Mouse (Mus musculus): ENCODE measurements around the gene Tm9sf1. TPM values are rescaled to one million over a fixed set of nuclear protein-coding genes. Genes with fewer than 3 reads are reported as not detected.

The Tm9sf1 gene
- total and polyA plus RNA-seq, 2 experiments from 2014 or later, result 62.8 to 67.4 TPM

DNA sequence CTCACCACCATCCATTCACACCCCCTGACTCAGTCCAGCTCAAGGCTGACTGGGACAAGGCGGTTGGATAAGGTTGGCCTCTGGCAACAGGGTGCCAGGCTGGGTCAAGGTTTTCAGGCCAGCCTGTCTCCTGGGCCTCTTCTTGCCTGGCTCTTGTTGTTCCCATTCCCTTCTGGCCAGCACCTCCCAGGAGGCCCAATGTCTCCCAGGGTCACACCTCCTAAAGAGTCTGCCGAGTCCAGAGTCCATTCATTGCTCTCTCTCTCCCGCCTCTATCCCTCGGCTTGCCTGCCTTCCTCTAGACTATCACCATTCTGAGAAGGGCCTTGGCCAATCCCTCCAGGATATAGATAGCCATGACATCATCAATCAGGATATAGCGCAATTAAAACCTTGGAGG, 14.4 kb upstream of the Tm9sf1 start:
- Histone ChIP-seq H3K4me2 (ENCODE audit: low read depth, low read length) (no peak overlapping the region), H3K9ac (replicated peaks; ENCODE audit: low read depth, low read length) (no peak overlapping the region), H3K27me3 (ENCODE audit: control insufficient read depth, insufficient read depth, low read length) (no peaks in the 10 kb centered on the region), H3K4me3 (ENCODE audit: low read depth, low read length) (no peak overlapping the region), H3K9me3 (replicated peaks; ENCODE audit: control insufficient read depth, low read length) (no peaks in the 10 kb centered on the region), H3K36me3 (replicated peaks; ENCODE audit: control insufficient read depth, insufficient read depth, low read length) (peaks cover 20% of the 10 kb centered on the region), H3K4me1 (ENCODE audit: control insufficient read depth, insufficient read depth) (peaks cover 24% of the 10 kb centered on the region), H3K27ac (ENCODE audit: low read depth) (peak overlapping the region; percentile 94)
- TF ChIP-seq EP300 (IDR thresholded peaks at IDR 0.05; ENCODE audit: low read depth), result no peak
- TF ChIP-seq CTCF (IDR thresholded peaks at IDR 0.05; ENCODE audit: low read depth), result no peak
- WGBS, result 53% methylated on average over 5 of the region's 5 CpGs
- ATAC-seq (ENCODE audit: insufficient read depth, low read depth), result no peak
- no peak for DNase-seq (ENCODE audit: low spot score)

DNA sequence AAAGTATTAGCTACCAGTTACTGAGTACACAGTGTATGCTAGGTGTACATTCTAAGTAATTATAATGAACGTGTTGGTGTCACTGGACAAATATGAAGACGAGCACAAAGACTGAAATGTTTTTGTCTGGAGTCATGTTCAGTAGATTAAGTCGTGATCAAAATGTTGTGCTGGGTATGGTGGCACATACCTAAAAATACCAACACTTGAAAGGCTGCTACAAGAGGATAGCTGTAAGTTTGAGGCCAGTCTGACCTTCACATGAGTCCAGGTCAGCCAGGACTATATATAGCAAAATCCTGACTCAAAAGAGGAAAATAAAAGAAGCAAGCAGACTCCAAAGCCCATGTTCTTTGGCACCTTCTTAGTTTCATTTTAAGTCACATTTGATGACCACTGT, 13.3 kb upstream of the Tm9sf1 start:
- Histone ChIP-seq H3K27ac (ENCODE audit: low read depth) (peak overlapping the region; percentile 94), H3K4me1 (ENCODE audit: control insufficient read depth, insufficient read depth) (peaks cover 24% of the 10 kb centered on the region), H3K27me3 (ENCODE audit: control insufficient read depth, insufficient read depth, low read length) (no peaks in the 10 kb centered on the region), H3K4me2 (ENCODE audit: low read depth, low read length) (peak overlapping the region; percentile 16; the same call in 1 of the 2 replicates), H3K36me3 (replicated peaks; ENCODE audit: control insufficient read depth, insufficient read depth, low read length) (peaks cover 15% of the 10 kb centered on the region), H3K9me3 (replicated peaks; ENCODE audit: control insufficient read depth, low read length) (no peaks in the 10 kb centered on the region), H3K4me3 (ENCODE audit: low read depth, low read length) (no peak overlapping the region), H3K9ac (replicated peaks; ENCODE audit: low read depth, low read length) (no peak overlapping the region)
- ATAC-seq (ENCODE audit: insufficient read depth, low read depth), result peak; percentile 78
- TF ChIP-seq EP300 (IDR thresholded peaks at IDR 0.05; ENCODE audit: low read depth) (no peak), CTCF (IDR thresholded peaks at IDR 0.05; ENCODE audit: low read depth) (no peak)
- DNase-seq (ENCODE audit: low spot score), result peak; percentile 78
- WGBS, result 38% methylated on average over 3 of the region's 3 CpGs

DNA sequence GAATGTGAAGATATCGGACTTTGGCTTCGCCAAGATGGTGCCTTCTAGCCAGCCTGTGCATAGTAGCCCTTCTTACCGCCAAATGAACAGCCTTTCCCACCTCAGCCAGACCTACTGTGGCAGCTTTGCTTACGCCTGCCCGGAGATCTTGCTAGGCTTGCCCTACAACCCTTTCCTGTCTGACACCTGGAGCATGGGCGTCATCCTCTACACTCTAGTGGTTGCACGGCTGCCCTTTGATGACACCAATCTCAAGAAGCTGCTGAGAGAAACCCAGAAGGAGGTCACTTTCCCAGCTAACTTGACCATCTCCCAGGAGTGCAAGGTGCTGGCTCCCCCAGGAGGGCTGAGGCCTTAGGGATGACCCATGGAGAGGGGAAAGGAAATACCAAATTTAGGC, 7.9 kb upstream of the Tm9sf1 start:
- ATAC-seq (ENCODE audit: insufficient read depth, low read depth) (no peak), DNase-seq (ENCODE audit: low spot score) (no peak)
- Histone ChIP-seq H3K36me3 (replicated peaks; ENCODE audit: control insufficient read depth, insufficient read depth, low read length) (peaks cover 3% of the 10 kb centered on the region; the same call in 1 of the 2 replicates), H3K27me3 (ENCODE audit: control insufficient read depth, insufficient read depth, low read length) (no peaks in the 10 kb centered on the region), H3K4me2 (ENCODE audit: low read depth, low read length) (no peak overlapping the region), H3K9me3 (replicated peaks; ENCODE audit: control insufficient read depth, low read length) (no peaks in the 10 kb centered on the region), H3K4me3 (ENCODE audit: low read depth, low read length) (no peak overlapping the region), H3K27ac (ENCODE audit: low read depth) (no peak overlapping the region), H3K4me1 (ENCODE audit: control insufficient read depth, insufficient read depth) (no peaks in the 10 kb centered on the region), H3K9ac (replicated peaks; ENCODE audit: low read depth, low read length) (no peak overlapping the region)
- TF ChIP-seq EP300 (IDR thresholded peaks at IDR 0.05; ENCODE audit: low read depth) (no peak), CTCF (IDR thresholded peaks at IDR 0.05; ENCODE audit: low read depth) (no peak)
- 74% methylated on average over 7 of the region's 7 CpGs for WGBS

DNA sequence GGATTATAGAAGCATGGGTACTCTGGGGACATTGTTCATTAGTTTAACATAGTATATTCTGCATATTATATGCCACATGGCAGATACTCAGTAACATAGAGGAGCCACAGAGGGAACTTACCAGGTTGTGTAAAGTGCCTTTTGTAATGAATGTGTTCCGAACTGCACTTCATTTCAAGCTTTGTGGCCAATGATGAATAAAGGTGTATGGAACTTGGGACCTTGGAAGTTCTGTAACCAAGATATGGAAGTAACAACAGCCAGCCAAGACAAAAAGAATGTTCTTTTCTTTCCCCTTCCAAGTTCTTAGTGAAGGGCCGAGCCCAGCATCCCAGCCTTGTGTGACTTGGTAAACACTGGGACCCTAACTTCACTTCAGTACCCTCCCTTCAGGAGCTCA, 6.3 kb upstream of the Tm9sf1 start, which contains the start of gene Tssk4:
TSS of gene Tssk4 (plus strand) at position 301 of the 400 bp plus-strand sequence.
- DNase-seq (ENCODE audit: low spot score) (no peak), ATAC-seq (ENCODE audit: insufficient read depth, low read depth) (no peak)
- no peak within 1 kb of the TSS for H3K4me2 ChIP-seq (ENCODE audit: low read depth, low read length)
- no peak within 1 kb of the TSS for H3K4me3 ChIP-seq (ENCODE audit: low read depth, low read length)
- H3K9ac ChIP-seq (replicated peaks; ENCODE audit: low read depth, low read length), result no peak within 1 kb of the TSS
- no peaks in the 10 kb centered on the region for H3K4me1 ChIP-seq (ENCODE audit: control insufficient read depth, insufficient read depth)
- peaks cover 10% of the 10 kb centered on the region; the same call in 1 of the 2 replicates for H3K36me3 ChIP-seq (replicated peaks; ENCODE audit: control insufficient read depth, insufficient read depth, low read length)
- no peak within 1 kb of the TSS for H3K27ac ChIP-seq (ENCODE audit: low read depth)
- H3K27me3 ChIP-seq (ENCODE audit: control insufficient read depth, insufficient read depth, low read length), result no peaks in the 10 kb centered on the region
- WGBS, result 87% methylated on average over 2 of the region's 2 CpGs
- no peaks in the 10 kb centered on the region for H3K9me3 ChIP-seq (replicated peaks; ENCODE audit: control insufficient read depth, low read length)
- no peak for TF ChIP-seq EP300 (IDR thresholded peaks at IDR 0.05; ENCODE audit: low read depth)
- TF ChIP-seq CTCF (IDR thresholded peaks at IDR 0.05; ENCODE audit: low read depth), result no peak

GRCm38 (mm10) chr14:55644261-55644888, 769 bp upstream of the Tm9sf1 start:
- Histone ChIP-seq H3K4me3 (ENCODE audit: low read depth, low read length) (peak overlapping the region; percentile 98), H3K4me2 (ENCODE audit: low read depth, low read length) (peak overlapping the region; percentile 96), H3K27ac (ENCODE audit: low read depth) (peak overlapping the region; percentile 98), H3K9me3 (replicated peaks; ENCODE audit: control insufficient read depth, low read length) (no peaks in the 10 kb centered on the region), H3K27me3 (ENCODE audit: control insufficient read depth, insufficient read depth, low read length) (no peaks in the 10 kb centered on the region), H3K36me3 (replicated peaks; ENCODE audit: control insufficient read depth, insufficient read depth, low read length) (peaks cover 32% of the 10 kb centered on the region), H3K9ac (replicated peaks; ENCODE audit: low read depth, low read length) (peak overlapping the region; percentile 86), H3K4me1 (ENCODE audit: control insufficient read depth, insufficient read depth) (peaks cover 17% of the 10 kb centered on the region)
- TF ChIP-seq EP300 (IDR thresholded peaks at IDR 0.05; ENCODE audit: low read depth) (no peak), CTCF (IDR thresholded peaks at IDR 0.05; ENCODE audit: low read depth) (no peak)
- DNase-seq (ENCODE audit: low spot score) (peak; percentile 26), ATAC-seq (ENCODE audit: insufficient read depth, low read depth) (no peak)
- 15% methylated on average over 17 of the region's 17 CpGs for WGBS

- Histone ChIP-seq H3K9ac (replicated peaks; ENCODE audit: low read depth, low read length) (peak overlapping the region; percentile 86), H3K9me3 (replicated peaks; ENCODE audit: control insufficient read depth, low read length) (no peaks in the 10 kb centered on the region), H3K4me2 (ENCODE audit: low read depth, low read length) (peak overlapping the region; percentile 96), H3K27ac (ENCODE audit: low read depth) (peak overlapping the region; percentile 98), H3K4me3 (ENCODE audit: low read depth, low read length) (peak overlapping the region; percentile 98), H3K27me3 (ENCODE audit: control insufficient read depth, insufficient read depth, low read length) (no peaks in the 10 kb centered on the region), H3K36me3 (replicated peaks; ENCODE audit: control insufficient read depth, insufficient read depth, low read length) (peaks cover 49% of the 10 kb centered on the region), H3K4me1 (ENCODE audit: control insufficient read depth, insufficient read depth) (peaks cover 17% of the 10 kb centered on the region)
- ATAC-seq (ENCODE audit: insufficient read depth, low read depth), result no peak
- no peak for DNase-seq (ENCODE audit: low spot score)
- WGBS, result 15% methylated on average over 8 of the region's 8 CpGs
- TF ChIP-seq EP300 (IDR thresholded peaks at IDR 0.05; ENCODE audit: low read depth), result no peak
- no peak for TF ChIP-seq CTCF (IDR thresholded peaks at IDR 0.05; ENCODE audit: low read depth)
Measured at GRCm38 (mm10) chr14:55642679-55643059, 937 bp downstream of the Tm9sf1 start.

Measured in heart, postnatal 0 days (tissue).